Comparison of ENCODE assay signal across 23 mouse cellular contexts in genomic region chr2:106041961-106042360, GRCm38 (mm10). TPM values are rescaled to one million over a fixed set of nuclear protein-coding genes. Genes with fewer than 3 reads are reported as not detected.
A peak's percentile ranks its signal among the peaks of the same experiment; 100 is the strongest.
DNase-seq lines count a peak whose midpoint lies in the region; ATAC-seq and TF ChIP-seq lines count a peak whose summit lies in the region.
"Had no signal": no experiment of that assay in that cellular context is flagged by ENCODE, and none has a peak within 500 bp of the region (broad histone marks: within the 10 kb centered on the region; RNA-seq: fewer than 3 reads in every experiment).

No protein-coding gene starts in this region.

- no peaks in the 10 kb centered on the region for H3K4me1 ChIP-seq in embryonic facial prominence, embryonic 14.5 days (ENCODE audit: control insufficient read depth, insufficient read depth, low read length)
- H3K4me1 ChIP-seq in embryonic facial prominence, embryonic 10.5 days, result no peaks in the 10 kb centered on the region
- H3K4me1 ChIP-seq in hindbrain, embryonic 11.5 days (replicated peaks; ENCODE audit: control insufficient read depth, insufficient read depth, low read length), result no peaks in the 10 kb centered on the region
- no peaks in the 10 kb centered on the region for H3K4me1 ChIP-seq in hindbrain, embryonic 14.5 days (replicated peaks; ENCODE audit: control insufficient read depth, insufficient read depth, low read length)
- peaks cover 3% of the 10 kb centered on the region; the same call in 1 of the 2 replicates for H3K4me1 ChIP-seq in hindbrain, postnatal 0 days (ENCODE audit: insufficient read depth, low read length)
- no peaks in the 10 kb centered on the region for H3K4me1 ChIP-seq in hindbrain, embryonic 13.5 days (replicated peaks)
- H3K4me1 ChIP-seq: embryonic facial prominence, embryonic 13.5 days; forebrain, embryonic 13.5 days; heart, embryonic 10.5 days; heart, embryonic 13.5 days had no signal

- ATAC-seq in embryonic facial prominence, embryonic 14.5 days (ENCODE audit: low read depth), result no peak
- 0 out of 2 replicates have a peak, but pooled peaks have one; percentile 30 for ATAC-seq in hindbrain, embryonic 11.5 days (ENCODE audit: low FRiP score)
- ATAC-seq in hindbrain, embryonic 14.5 days (ENCODE audit: low FRiP score), result no peak
- no peak for ATAC-seq in hindbrain, postnatal 0 days
- no peak for ATAC-seq in hindbrain, embryonic 13.5 days (ENCODE audit: low FRiP score)
- ATAC-seq: activated CD4-positive, CD25-positive, alpha-beta regulatory T cell, adult 4 months; forebrain, embryonic 13.5 days; inflammation-experienced regulatory T-cells, adult 6 months; intestine, embryonic 16.5 days had no signal

- DNase-seq in embryonic facial prominence, embryonic 14.5 days (ENCODE audit: low spot score), result peak; percentile 21
- no peak for DNase-seq in embryonic facial prominence, embryonic 10.5 days (ENCODE audit: low spot score)
- DNase-seq in hindbrain, embryonic 11.5 days (ENCODE audit: low spot score), result no peak
- DNase-seq in hindbrain, embryonic 14.5 days (ENCODE audit: low spot score), result no peak
- peak; percentile 33 for DNase-seq in hindbrain, postnatal 0 days (ENCODE audit: low spot score)
- DNase-seq: adrenal gland, adult 8-10 months; adrenal gland, postnatal 25 days; cerebellum, adult 2 months; cerebellum, adult 9-11 months; cerebellum, postnatal 25 days; gastrocnemius, postnatal 25 days; heart, adult 2 months; kidney, adult 18-20 months; kidney, adult 9 months had no signal

- H3K4me2 ChIP-seq in embryonic facial prominence, embryonic 14.5 days (ENCODE audit: low read depth, low read length), result no peak overlapping the region
- H3K4me2 ChIP-seq in hindbrain, embryonic 11.5 days (replicated peaks; ENCODE audit: low read depth, low read length), result no peak overlapping the region
- no peak overlapping the region for H3K4me2 ChIP-seq in hindbrain, embryonic 14.5 days (replicated peaks)
- no peak overlapping the region for H3K4me2 ChIP-seq in hindbrain, postnatal 0 days (ENCODE audit: low read depth, low read length)
- H3K4me2 ChIP-seq in hindbrain, embryonic 13.5 days, result no peak overlapping the region
- H3K4me2 ChIP-seq: embryonic facial prominence, embryonic 13.5 days; forebrain, embryonic 13.5 days; heart, embryonic 13.5 days had no signal

- no peaks in the 10 kb centered on the region for H3K9me3 ChIP-seq in embryonic facial prominence, embryonic 14.5 days (ENCODE audit: control insufficient read depth, low read length)
- no peaks in the 10 kb centered on the region for H3K9me3 ChIP-seq in embryonic facial prominence, embryonic 10.5 days
- no peaks in the 10 kb centered on the region for H3K9me3 ChIP-seq in hindbrain, embryonic 11.5 days (ENCODE audit: control insufficient read depth, low read length)
- no peaks in the 10 kb centered on the region for H3K9me3 ChIP-seq in hindbrain, embryonic 14.5 days (ENCODE audit: control insufficient read depth, low read length)
- H3K9me3 ChIP-seq in hindbrain, postnatal 0 days (ENCODE audit: low read length), result no peaks in the 10 kb centered on the region
- no peaks in the 10 kb centered on the region for H3K9me3 ChIP-seq in hindbrain, embryonic 13.5 days
- H3K9me3 ChIP-seq: embryonic facial prominence, embryonic 13.5 days; forebrain, embryonic 10.5 days; forebrain, embryonic 13.5 days; heart, embryonic 10.5 days; heart, embryonic 13.5 days had no signal

- H3K9ac ChIP-seq in embryonic facial prominence, embryonic 14.5 days (ENCODE audit: low read depth, low read length), result no peak overlapping the region
- no peak overlapping the region for H3K9ac ChIP-seq in hindbrain, embryonic 11.5 days (ENCODE audit: low read depth, low read length)
- H3K9ac ChIP-seq in hindbrain, embryonic 14.5 days, result no peak overlapping the region
- no peak overlapping the region for H3K9ac ChIP-seq in hindbrain, postnatal 0 days (replicated peaks; ENCODE audit: low read length)
- no peak overlapping the region for H3K9ac ChIP-seq in hindbrain, embryonic 13.5 days
- H3K9ac ChIP-seq: embryonic facial prominence, embryonic 13.5 days; forebrain, embryonic 13.5 days; heart, embryonic 13.5 days had no signal

- no peak for TF ChIP-seq CTCF in hindbrain, postnatal 0 days (IDR thresholded peaks at IDR 0.05; ENCODE audit: low read depth)

- H3K4me3 ChIP-seq in embryonic facial prominence, embryonic 14.5 days (ENCODE audit: low read depth, low read length), result no peak overlapping the region
- H3K4me3 ChIP-seq in embryonic facial prominence, embryonic 10.5 days, result no peak overlapping the region
- H3K4me3 ChIP-seq in hindbrain, embryonic 11.5 days (ENCODE audit: low read depth, low read length), result no peak overlapping the region
- H3K4me3 ChIP-seq in hindbrain, embryonic 14.5 days (replicated peaks; ENCODE audit: low read length), result no peak overlapping the region
- no peak overlapping the region for H3K4me3 ChIP-seq in hindbrain, postnatal 0 days (ENCODE audit: low read length)
- H3K4me3 ChIP-seq in hindbrain, embryonic 13.5 days, result no peak overlapping the region
- H3K4me3 ChIP-seq: embryonic facial prominence, embryonic 13.5 days; forebrain, embryonic 10.5 days; forebrain, embryonic 13.5 days; heart, adult 2 months; heart, embryonic 10.5 days; heart, embryonic 13.5 days had no signal

- no peaks in the 10 kb centered on the region for H3K36me3 ChIP-seq in embryonic facial prominence, embryonic 14.5 days (ENCODE audit: control insufficient read depth, insufficient read depth, low read length)
- no peaks in the 10 kb centered on the region for H3K36me3 ChIP-seq in embryonic facial prominence, embryonic 10.5 days (replicated peaks)
- H3K36me3 ChIP-seq in hindbrain, embryonic 11.5 days (ENCODE audit: control insufficient read depth, insufficient read depth, low read length), result no peaks in the 10 kb centered on the region
- H3K36me3 ChIP-seq in hindbrain, embryonic 14.5 days (replicated peaks; ENCODE audit: control insufficient read depth, insufficient read depth), result no peaks in the 10 kb centered on the region
- no peaks in the 10 kb centered on the region for H3K36me3 ChIP-seq in hindbrain, postnatal 0 days (ENCODE audit: insufficient read depth, low read length)
- no peaks in the 10 kb centered on the region for H3K36me3 ChIP-seq in hindbrain, embryonic 13.5 days
- H3K36me3 ChIP-seq: embryonic facial prominence, embryonic 13.5 days; forebrain, embryonic 10.5 days; heart, embryonic 10.5 days; heart, embryonic 13.5 days had no signal

- H3K27me3 ChIP-seq in embryonic facial prominence, embryonic 14.5 days (replicated peaks; ENCODE audit: control insufficient read depth, insufficient read depth, low read length), result no peaks in the 10 kb centered on the region
- peaks cover 3% of the 10 kb centered on the region; the same call in 1 of the 2 replicates for H3K27me3 ChIP-seq in embryonic facial prominence, embryonic 10.5 days (replicated peaks; ENCODE audit: low read depth, poor library complexity, severe bottlenecking)
- no peaks in the 10 kb centered on the region for H3K27me3 ChIP-seq in hindbrain, embryonic 11.5 days (ENCODE audit: control insufficient read depth, insufficient read depth, low read length)
- no peaks in the 10 kb centered on the region; the same call in 1 of the 2 replicates for H3K27me3 ChIP-seq in hindbrain, embryonic 14.5 days (ENCODE audit: control insufficient read depth, insufficient read depth, low read length)
- H3K27me3 ChIP-seq in hindbrain, postnatal 0 days (ENCODE audit: insufficient read depth, low read length), result no peaks in the 10 kb centered on the region
- H3K27me3 ChIP-seq in hindbrain, embryonic 13.5 days, result peaks cover 20% of the 10 kb centered on the region
- H3K27me3 ChIP-seq: embryonic facial prominence, embryonic 13.5 days; forebrain, embryonic 13.5 days; heart, embryonic 13.5 days had no signal

- 80% methylated on average over 5 of the region's 5 CpGs for WGBS in embryonic facial prominence, embryonic 14.5 days
- WGBS in embryonic facial prominence, embryonic 10.5 days, result 87% methylated on average over 5 of the region's 5 CpGs
- 81% methylated on average over 5 of the region's 5 CpGs for WGBS in hindbrain, embryonic 11.5 days
- 61% methylated on average over 5 of the region's 5 CpGs for WGBS in hindbrain, embryonic 14.5 days
- 41% methylated on average over 5 of the region's 5 CpGs for WGBS in hindbrain, postnatal 0 days
- 75% methylated on average over 5 of the region's 5 CpGs for WGBS in hindbrain, embryonic 13.5 days

- no peak overlapping the region for H3K27ac ChIP-seq in embryonic facial prominence, embryonic 14.5 days (replicated peaks; ENCODE audit: low read depth, low read length)
- no peak overlapping the region for H3K27ac ChIP-seq in embryonic facial prominence, embryonic 10.5 days (replicated peaks)
- H3K27ac ChIP-seq in hindbrain, embryonic 11.5 days (ENCODE audit: low read depth, low read length), result no peak overlapping the region
- no peak overlapping the region for H3K27ac ChIP-seq in hindbrain, embryonic 14.5 days
- no peak overlapping the region for H3K27ac ChIP-seq in hindbrain, postnatal 0 days
- H3K27ac ChIP-seq in hindbrain, embryonic 13.5 days, result no peak overlapping the region
- H3K27ac ChIP-seq: embryonic facial prominence, embryonic 13.5 days; forebrain, embryonic 10.5 days; forebrain, embryonic 13.5 days; heart, adult 2 months; heart, embryonic 10.5 days; heart, embryonic 13.5 days had no signal

RNA-seq across cellular contexts. Expression of gene Dnajc24, which starts 38.6 kb away (rescaled TPM):
- polyA plus RNA-seq in embryonic facial prominence, embryonic 14.5 days (2014; fragmentation: Nextera tagmentation; extraction: Ambion mirVana), result 27.6 and 31.4 TPM in 2 replicates
- polyA plus RNA-seq in embryonic facial prominence, embryonic 10.5 days (2016; fragmentation: Nextera tagmentation; extraction: Ambion mirVana), result 42.7 and 55.7 TPM in 2 replicates
- 52.2 and 52.7 TPM in 2 replicates for polyA plus RNA-seq in hindbrain, embryonic 11.5 days (2014; fragmentation: Nextera tagmentation; extraction: Ambion mirVana)
- 23.3 and 25.2 TPM in 2 replicates for polyA plus RNA-seq in hindbrain, embryonic 14.5 days (2014; fragmentation: Nextera tagmentation; extraction: Ambion mirVana)
- 12.7 and 21.3 TPM in 2 replicates for total RNA-seq in hindbrain, postnatal 0 days (2014; rRNA removed)
- 29.0 and 33.8 TPM in 2 replicates for polyA plus RNA-seq in hindbrain, postnatal 0 days (2015; fragmentation: Nextera tagmentation; extraction: Ambion mirVana)
- 35.5 and 37.3 TPM in 2 replicates for polyA plus RNA-seq in hindbrain, embryonic 13.5 days (2015; fragmentation: Nextera tagmentation; extraction: Ambion mirVana)

Comparison
In these comparisons a context has a peak if more than half of its experiments do, and no peak if none do; other contexts are left out.
1. DNase-seq: peak in embryonic facial prominence, embryonic 14.5 days (single experiment) and hindbrain, postnatal 0 days (single experiment); none in embryonic facial prominence, embryonic 10.5 days (single experiment), hindbrain, embryonic 11.5 days (single experiment) and hindbrain, embryonic 14.5 days (single experiment).